Mouse (Mus musculus) megakaryocyte, embryonic 14.5 days (primary cell): Measurements from ENCODE around the gene Scaf8. TPM values are rescaled to one million over a fixed set of nuclear protein-coding genes. Genes with fewer than 3 reads are reported as not detected.
A peak's percentile ranks its signal among the peaks of the same experiment; 100 is the strongest.

Experiments
- H3K27me3 ChIP-seq: replicated peaks from 2 replicates; pipeline ENCODE3; 2012; ENCODE audit warnings: inconsistent platforms
- H3K36me3 ChIP-seq: replicated peaks from 2 replicates; pipeline ENCODE3; 2012; ENCODE audit warnings: low read length, inconsistent platforms, mixed read lengths
- H3K4me1 ChIP-seq: 2 replicates; pipeline ENCODE4 v1.6.1; 2012; ENCODE audit warnings: inconsistent platforms
- H3K4me3 ChIP-seq: replicated peaks from 2 replicates; pipeline ENCODE3; 2012; ENCODE audit warnings: moderate library complexity, mild to moderate bottlenecking, inconsistent platforms
- H3K9me3 ChIP-seq: 2 replicates; pipeline ENCODE4 v1.6.1; 2012; ENCODE audit warnings: inconsistent platforms
- FLI1 ChIP-seq: IDR thresholded peaks from 2 replicates; pipeline ENCODE4 v1.6.1; 2012; ENCODE audit warnings: low read length, inconsistent platforms, mixed read lengths
- GATA1 ChIP-seq: IDR thresholded peaks from 3 replicates; pipeline ENCODE4 v1.6.1; 2012; ENCODE audit warnings: mixed read lengths, low read length, inconsistent platforms, borderline replicate concordance
- polyA plus RNA-seq: library from polyadenylated mRNA; stranded (reverse); fragments of >175 nt; gene quantifications from 2 replicates; pipeline ENCODE4 v1.2.3, GENCODE M21; 2012; ENCODE audit warnings: low replicate concordance; ENCODE audit not compliant: insufficient read depth

Gene Scaf8
- polyA plus RNA-seq, 1 experiment = 4.5 TPM

DNA sequence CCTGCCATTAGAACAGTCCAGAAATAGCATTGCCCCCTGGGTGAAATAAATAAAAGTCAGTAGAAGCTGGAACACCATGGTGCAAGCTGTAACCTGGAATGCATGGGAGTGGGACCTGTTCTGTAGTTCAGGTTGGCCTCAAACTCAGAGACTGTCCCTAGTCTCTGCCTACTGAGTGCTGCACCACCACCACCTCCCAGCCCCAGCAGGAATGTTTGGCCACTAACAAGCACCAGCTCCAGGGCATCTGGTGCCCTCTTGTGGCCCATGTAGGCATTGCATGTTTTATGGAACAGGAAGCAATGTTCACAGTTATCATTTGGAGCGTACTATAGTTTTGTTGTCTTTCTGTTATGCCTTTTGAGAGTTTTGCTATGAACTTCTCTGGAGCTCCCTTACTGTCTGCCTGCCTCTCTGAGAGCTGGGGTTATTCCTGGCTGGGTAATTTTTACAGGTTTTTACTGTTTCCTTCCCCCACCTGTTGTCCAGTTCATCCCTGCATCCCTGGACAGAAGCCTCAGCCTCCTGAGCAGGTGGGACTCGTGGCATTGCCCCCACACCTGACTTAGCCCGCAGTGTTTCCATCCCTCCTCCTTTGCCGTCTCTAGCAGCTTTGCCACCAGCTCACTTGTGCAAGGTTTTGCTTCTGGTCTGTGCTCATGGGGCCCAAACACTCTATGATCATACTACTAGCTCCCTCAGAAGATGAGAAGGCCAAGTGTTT is 109.8 kb downstream of the Scaf8 start:
- peaks cover 27% of the 10 kb centered on the region for H3K36me3 ChIP-seq
- peaks cover 74% of the 10 kb centered on the region for H3K4me1 ChIP-seq
- TF ChIP-seq FLI1 (no peak), GATA1 (no peak)

DNA sequence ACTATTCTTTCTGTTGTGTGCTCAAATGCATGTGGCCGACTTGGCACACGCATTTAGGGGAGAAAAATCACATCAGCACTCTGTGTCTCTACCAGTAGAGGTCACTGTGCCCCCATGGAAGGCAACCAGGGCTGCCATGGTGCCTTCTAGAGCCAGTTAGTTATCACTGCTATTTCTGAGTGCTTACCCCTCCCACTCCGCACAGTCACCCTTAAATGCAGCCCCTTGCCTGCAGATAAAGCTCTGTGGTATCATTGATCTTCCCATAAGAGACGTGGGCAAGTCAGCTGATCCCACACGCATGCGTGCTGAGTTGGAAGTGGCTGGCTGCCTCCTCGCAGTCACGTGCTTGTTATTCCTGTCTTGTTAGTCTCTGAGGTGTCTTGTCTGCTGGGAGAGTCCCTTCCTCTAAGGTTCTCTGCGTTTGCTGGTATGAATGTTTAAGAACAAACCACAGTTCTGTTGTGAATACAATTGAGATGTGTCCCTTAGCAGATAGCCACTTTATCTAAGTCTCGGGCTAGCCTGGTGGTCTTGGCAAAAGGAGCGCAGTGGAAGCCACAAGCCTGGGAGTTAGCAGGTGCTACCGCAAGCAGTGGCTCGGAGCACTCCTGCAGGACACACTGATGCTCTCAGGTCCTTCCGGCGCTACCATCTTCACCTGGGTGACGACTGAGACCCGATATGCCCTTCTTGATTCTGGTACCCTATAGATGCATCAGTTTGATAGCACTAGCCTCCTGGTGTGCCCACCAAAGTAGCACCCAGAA is 115.6 kb downstream of the Scaf8 start:
- Histone ChIP-seq H3K36me3 (peaks cover 56% of the 10 kb centered on the region), H3K9me3 (no peaks in the 10 kb centered on the region), H3K4me3 (peak overlapping the region; percentile 83), H3K27me3 (no peaks in the 10 kb centered on the region), H3K4me1 (peaks cover 43% of the 10 kb centered on the region)
- TF ChIP-seq FLI1 (no peak), GATA1 (no peak)

More for the DNA sequence above, 109.8 kb downstream of the Scaf8 start:
- Histone ChIP-seq H3K4me3 (peak overlapping the region; percentile 81), H3K9me3 (no peaks in the 10 kb centered on the region), H3K27me3 (no peaks in the 10 kb centered on the region)

DNA sequence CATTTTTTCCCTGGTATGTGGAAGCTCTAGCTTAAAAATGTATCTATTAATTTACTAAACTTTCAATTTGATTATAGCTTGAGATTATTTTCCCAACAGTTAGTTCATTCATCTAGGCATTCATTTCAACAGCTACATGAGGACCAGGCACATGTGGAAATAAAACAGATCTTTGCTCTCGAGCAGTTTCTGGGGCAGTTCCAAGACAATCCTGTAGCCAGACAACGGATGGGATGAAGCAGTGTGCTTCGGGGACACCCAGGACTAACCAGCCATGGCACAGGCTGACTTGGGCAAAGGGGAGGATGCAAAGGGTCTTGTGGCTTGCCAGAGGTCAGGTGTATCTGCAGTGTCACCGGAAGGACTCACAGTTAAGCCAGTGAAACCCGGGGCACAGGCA is 117.9 kb downstream of the Scaf8 start:
- H3K4me3 ChIP-seq = no peak overlapping the region
- H3K4me1 ChIP-seq = peaks cover 33% of the 10 kb centered on the region
- no peaks in the 10 kb centered on the region for H3K27me3 ChIP-seq
- peaks cover 62% of the 10 kb centered on the region for H3K36me3 ChIP-seq
- TF ChIP-seq GATA1 (no peak), FLI1 (no peak)
- H3K9me3 ChIP-seq = no peaks in the 10 kb centered on the region

DNA sequence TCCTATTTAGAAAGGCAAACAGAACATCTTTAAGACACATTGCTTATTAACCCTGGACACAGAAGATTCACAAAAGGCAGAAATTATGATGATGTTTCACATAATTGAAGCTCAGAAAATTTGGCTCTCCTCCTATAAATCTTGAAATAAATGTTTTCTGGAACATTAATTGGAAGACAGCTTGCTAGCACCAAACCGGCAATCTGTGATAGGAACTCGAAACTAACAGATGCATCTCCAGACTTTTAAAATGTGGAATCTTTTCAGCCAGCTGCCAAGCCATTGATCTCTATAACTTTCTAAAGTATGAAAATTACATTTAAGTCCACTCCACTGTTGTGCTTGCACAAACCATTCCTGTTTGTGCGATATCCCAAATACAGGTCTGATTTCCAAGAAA is 128.9 kb downstream of the Scaf8 start:
- TF ChIP-seq GATA1 (no peak), FLI1 (no peak)
- no peaks in the 10 kb centered on the region for H3K9me3 ChIP-seq
- no peak overlapping the region for H3K4me3 ChIP-seq
- H3K36me3 ChIP-seq = peaks cover 70% of the 10 kb centered on the region
- no peaks in the 10 kb centered on the region for H3K27me3 ChIP-seq
- peaks cover 40% of the 10 kb centered on the region for H3K4me1 ChIP-seq

DNA sequence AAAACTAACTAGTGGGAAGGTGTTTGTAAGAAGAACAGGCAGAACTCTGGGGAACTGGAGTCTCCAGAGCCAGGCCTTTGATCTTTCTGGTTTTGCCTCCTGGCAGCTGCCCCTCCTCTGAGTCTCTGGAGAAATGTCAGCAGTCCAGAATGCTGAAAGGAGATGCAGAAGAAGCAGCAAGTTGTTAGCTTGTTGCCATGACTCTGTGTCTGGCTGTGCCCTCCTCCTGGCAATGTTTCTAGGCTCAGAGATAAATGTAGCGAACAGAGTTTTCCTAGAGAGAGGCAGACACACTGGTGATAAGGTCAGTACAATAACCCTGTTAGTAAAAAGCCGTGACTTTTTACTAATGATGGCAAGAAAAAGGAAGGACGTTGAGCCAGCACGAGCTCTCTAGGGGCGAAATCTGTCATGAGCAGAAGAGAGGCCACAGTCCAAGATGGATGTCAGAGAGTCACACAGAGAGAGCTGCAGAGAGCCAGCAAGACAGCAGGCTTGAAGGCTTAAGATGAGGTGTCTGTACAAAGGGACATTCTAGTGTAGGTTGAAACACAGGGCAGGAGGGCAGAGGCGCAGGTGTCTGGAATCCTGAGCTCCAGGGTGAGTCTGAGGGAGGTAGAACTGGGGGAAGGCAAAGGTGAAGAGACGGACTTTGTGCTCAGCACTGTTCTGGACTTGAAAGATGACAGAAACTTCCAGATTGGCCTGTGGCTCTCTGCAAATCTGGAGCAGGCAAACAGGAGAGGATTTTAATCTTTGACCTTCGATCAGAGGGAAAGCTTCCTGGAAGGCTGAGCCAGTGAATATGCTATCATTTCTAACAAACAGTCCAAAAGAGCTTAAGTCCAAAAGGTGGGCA is 130.3 kb downstream of the Scaf8 start:
- H3K9me3 ChIP-seq = no peaks in the 10 kb centered on the region
- TF ChIP-seq FLI1 (no peak), GATA1 (no peak)
- H3K36me3 ChIP-seq = peaks cover 75% of the 10 kb centered on the region
- no peak overlapping the region for H3K4me3 ChIP-seq
- no peaks in the 10 kb centered on the region for H3K27me3 ChIP-seq
- H3K4me1 ChIP-seq = peaks cover 36% of the 10 kb centered on the region

DNA sequence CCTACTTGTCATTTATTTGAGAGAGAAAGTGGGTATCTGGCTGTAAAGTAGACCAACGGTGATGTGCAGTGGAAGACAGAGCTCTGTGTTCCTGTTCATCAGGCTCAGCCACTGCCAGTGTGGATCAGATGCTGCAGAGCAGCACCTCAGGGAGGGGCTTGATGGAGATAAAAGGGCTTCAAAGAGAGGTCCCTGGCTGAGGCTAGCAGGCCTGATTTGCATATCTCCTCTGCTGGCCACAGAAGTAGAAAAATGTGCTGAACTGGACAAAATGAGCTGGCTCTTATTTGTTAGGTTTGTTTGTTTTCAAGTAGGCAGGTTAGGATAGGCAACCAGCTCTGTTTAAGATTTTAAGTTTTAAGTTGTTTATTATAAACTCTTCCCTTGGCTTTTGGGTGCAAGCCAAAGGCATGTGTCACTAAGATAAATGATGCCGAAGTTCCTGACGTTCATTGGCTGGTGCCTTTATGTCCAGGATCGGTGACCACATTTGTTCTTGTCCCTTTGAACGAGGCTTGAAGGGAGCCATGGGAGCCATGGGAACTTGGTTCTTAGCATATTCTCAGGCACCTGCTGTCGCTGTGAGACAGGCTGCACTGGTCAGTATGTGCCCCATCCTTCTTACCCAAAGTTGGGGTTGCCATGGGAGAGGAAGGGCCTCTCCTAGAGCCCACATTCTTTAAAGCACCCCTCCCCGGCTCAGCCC is 132.0 kb downstream of the Scaf8 start:
- Histone ChIP-seq H3K4me1 (peaks cover 23% of the 10 kb centered on the region), H3K36me3 (peaks cover 72% of the 10 kb centered on the region), H3K9me3 (no peaks in the 10 kb centered on the region), H3K27me3 (no peaks in the 10 kb centered on the region), H3K4me3 (no peak overlapping the region)
- TF ChIP-seq FLI1 (no peak), GATA1 (no peak)

Other genes starting within 250 kb of the Scaf8 start
- gene Tiam2, start 211.6 kb downstream of the Scaf8 start, polyA plus RNA-seq = 0.35 TPM in 1 of 2 replicates, not detected in the other